Comparison of ENCODE assay signal across 15 mouse cellular contexts in the genomic region with DNA sequence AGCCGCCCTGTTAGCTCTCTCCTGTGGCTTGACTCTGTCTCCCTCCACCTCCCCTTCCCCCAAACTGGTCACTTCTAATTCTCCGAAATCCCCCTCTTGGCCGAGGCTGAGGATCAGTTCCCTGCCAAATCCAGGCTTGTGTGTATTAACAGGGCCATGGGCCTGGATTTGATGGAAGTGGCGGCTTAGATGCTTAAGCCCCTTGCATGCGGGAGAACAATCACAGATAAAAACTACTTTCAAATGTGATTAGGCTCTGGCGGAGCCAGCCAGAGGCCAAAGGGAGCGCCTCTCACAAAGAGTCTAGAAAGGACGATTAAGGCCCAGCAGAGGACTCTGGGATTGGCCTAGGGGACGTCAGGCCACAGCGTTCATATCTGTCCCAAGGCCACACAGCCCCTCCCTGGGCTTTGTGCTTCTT.
A peak's percentile ranks its signal among the peaks of the same experiment; 100 is the strongest.
DNase-seq lines count a peak whose midpoint lies in the region; ATAC-seq lines count a peak whose summit lies in the region.
"Had no signal": no experiment of that assay in that cellular context is flagged by ENCODE, and none has a peak within 500 bp of the region (broad histone marks: within the 10 kb centered on the region; RNA-seq: fewer than 3 reads in every experiment).

No protein-coding gene starts in this region.

- H3K27ac ChIP-seq in heart, embryonic 12.5 days (ENCODE audit: poor library complexity, severe bottlenecking), result no peak overlapping the region
- H3K27ac ChIP-seq in forebrain, embryonic 13.5 days, result peak overlapping the region; percentile 19; the same call in 1 of the 2 replicates
- peak overlapping the region; percentile 47 for H3K27ac ChIP-seq in midbrain, embryonic 14.5 days (replicated peaks; ENCODE audit: low read depth, low read length)
- H3K27ac ChIP-seq: liver, embryonic 12.5 days; macrophage; neural tube, embryonic 13.5 days had no signal

- intact Hi-C loops in heart, postnatal 25 days (cut with DNase I), result no loop called here

- DNase-seq in heart, postnatal 25 days (ENCODE audit: low spot score), result no peak
- peak; percentile 60 for DNase-seq in ZHBTc4 (ENCODE audit: low read depth, low spot score)
- peak; percentile 82 for DNase-seq in midbrain, embryonic 14.5 days
- no peak for DNase-seq in left cerebral cortex, adult 9 months (ENCODE audit: low spot score in 2 of 2)
- DNase-seq in frontal cortex, postnatal 36 days (ENCODE audit: low spot score in 2 of 2), result no peak
- DNase-seq in neural tube, embryonic 10.5 days (ENCODE audit: extremely low spot score, low spot score), result no peak
- DNase-seq: adrenal gland, postnatal 14 days; cerebellum, postnatal 25 days; kidney, adult 2 months; thymus, postnatal 36 days had no signal

- peaks cover 8% of the 10 kb centered on the region; the same call in 1 of the 2 replicates for H3K4me1 ChIP-seq in heart, embryonic 12.5 days (replicated peaks)
- peaks cover 25% of the 10 kb centered on the region for H3K4me1 ChIP-seq in forebrain, embryonic 13.5 days
- H3K4me1 ChIP-seq in midbrain, embryonic 14.5 days (ENCODE audit: control insufficient read depth, insufficient read depth, low read length), result peaks cover 12% of the 10 kb centered on the region; the same call in 1 of the 2 replicates
- H3K4me1 ChIP-seq: liver, embryonic 12.5 days had no signal

- 11% methylated on average over 10 of the region's 10 CpGs for WGBS in heart, embryonic 12.5 days
- 6% methylated on average over 10 of the region's 10 CpGs for WGBS in forebrain, embryonic 13.5 days
- WGBS in midbrain, embryonic 14.5 days, result 3% methylated on average over 10 of the region's 10 CpGs

- no peak overlapping the region for H3K4me3 ChIP-seq in heart, embryonic 12.5 days
- no peak overlapping the region for H3K4me3 ChIP-seq in forebrain, embryonic 13.5 days
- H3K4me3 ChIP-seq in midbrain, embryonic 14.5 days (replicated peaks; ENCODE audit: low read depth, low read length), result no peak overlapping the region
- H3K4me3 ChIP-seq: liver, embryonic 12.5 days; neural tube, embryonic 13.5 days had no signal

- no peaks in the 10 kb centered on the region for H3K27me3 ChIP-seq in heart, embryonic 12.5 days (replicated peaks)
- no peaks in the 10 kb centered on the region for H3K27me3 ChIP-seq in forebrain, embryonic 13.5 days
- H3K27me3 ChIP-seq in midbrain, embryonic 14.5 days (ENCODE audit: control insufficient read depth, insufficient read depth, low read length), result no peaks in the 10 kb centered on the region
- H3K27me3 ChIP-seq: liver, embryonic 12.5 days; neural tube, embryonic 13.5 days had no signal

- no peak for ATAC-seq in heart, embryonic 12.5 days (ENCODE audit: insufficient number of reproducible peaks, low FRiP score)
- ATAC-seq in forebrain, embryonic 13.5 days, result 0 out of 2 replicates have a peak, but pooled peaks have one; percentile 30
- peak; percentile 84 for ATAC-seq in midbrain, embryonic 14.5 days (ENCODE audit: low FRiP score, low TSS enrichment)
- ATAC-seq: liver, embryonic 12.5 days had no signal

- no peak overlapping the region for H3K9ac ChIP-seq in heart, embryonic 12.5 days
- H3K9ac ChIP-seq in forebrain, embryonic 13.5 days, result peak overlapping the region; percentile 31; the same call in 1 of the 2 replicates
- no peak overlapping the region for H3K9ac ChIP-seq in midbrain, embryonic 14.5 days (replicated peaks; ENCODE audit: low read length)
- H3K9ac ChIP-seq: liver, embryonic 12.5 days; neural tube, embryonic 13.5 days had no signal

- no peaks in the 10 kb centered on the region for H3K36me3 ChIP-seq in heart, embryonic 12.5 days
- H3K36me3 ChIP-seq in forebrain, embryonic 13.5 days (ENCODE audit: poor library complexity, severe bottlenecking), result no peaks in the 10 kb centered on the region
- no peaks in the 10 kb centered on the region for H3K36me3 ChIP-seq in midbrain, embryonic 14.5 days (ENCODE audit: control insufficient read depth, insufficient read depth, low read length)
- H3K36me3 ChIP-seq: liver, embryonic 12.5 days; neural tube, embryonic 13.5 days had no signal

- H3K4me2 ChIP-seq in heart, embryonic 12.5 days, result peak overlapping the region; percentile 25; the same call in 1 of the 2 replicates
- H3K4me2 ChIP-seq in forebrain, embryonic 13.5 days, result no peak overlapping the region
- no peak overlapping the region for H3K4me2 ChIP-seq in midbrain, embryonic 14.5 days (ENCODE audit: low read length)
- H3K4me2 ChIP-seq: liver, embryonic 12.5 days; neural tube, embryonic 13.5 days had no signal

- 0 out of 2 replicates have a peak, but pooled peaks cover 2% of the 10 kb centered on the region for H3K9me3 ChIP-seq in heart, embryonic 12.5 days (replicated peaks)
- no peaks in the 10 kb centered on the region for H3K9me3 ChIP-seq in forebrain, embryonic 13.5 days (replicated peaks)
- H3K9me3 ChIP-seq in midbrain, embryonic 14.5 days (ENCODE audit: control insufficient read depth, low read length), result no peaks in the 10 kb centered on the region
- H3K9me3 ChIP-seq: liver, embryonic 12.5 days; neural tube, embryonic 13.5 days had no signal

Comparison
In these comparisons a context has a peak if more than half of its experiments do, and no peak if none do; other contexts are left out.
1. DNase-seq: peak in ZHBTc4 (single experiment) and midbrain, embryonic 14.5 days (single experiment); none in heart, postnatal 25 days (single experiment), left cerebral cortex, adult 9 months (0 of 2), frontal cortex, postnatal 36 days (0 of 2) and neural tube, embryonic 10.5 days (single experiment).